Mouse (Mus musculus) C2C12 (cell line): ENCODE results near the gene Rap1gap2.

Source experiments
- CEBPB ChIP-seq: IDR thresholded peaks from one replicate; pipeline ENCODE4 v1.6.1; 2011; ENCODE audit warnings: low read depth, mild to moderate bottlenecking, control low read depth, moderate library complexity
- CTCF ChIP-seq: IDR thresholded peaks from one replicate; pipeline ENCODE4 v1.5.1; 2011; ENCODE audit not compliant: control insufficient read depth, insufficient read depth, insufficient read length
- FOSL1 ChIP-seq: IDR thresholded peaks from one replicate; pipeline ENCODE4 v1.8.0; 2011; ENCODE audit warnings: mild to moderate bottlenecking, low read length; ENCODE audit not compliant: poor library complexity, insufficient read depth, severe bottlenecking
- MAX ChIP-seq: IDR thresholded peaks from one replicate; pipeline ENCODE4 v1.6.1; 2011; ENCODE audit warnings: mild to moderate bottlenecking, control low read depth
- MYOD1 ChIP-seq: IDR thresholded peaks from one replicate; pipeline ENCODE4 v1.6.1; 2011; ENCODE audit warnings: low read depth; ENCODE audit not compliant: control insufficient read depth, insufficient read length
- MYOG ChIP-seq: IDR thresholded peaks from one replicate; pipeline ENCODE4 v1.6.1; 2011; ENCODE audit not compliant: control insufficient read depth, insufficient read length; ENCODE audit errors: extremely low read depth
- USF1 ChIP-seq: IDR thresholded peaks from one replicate; pipeline ENCODE4 v1.6.1; 2011; ENCODE audit warnings: low read depth, mild to moderate bottlenecking, control low read depth, moderate library complexity

GRCm38 (mm10) chr11:74516112-74516511 lies 94.6 kb downstream of the Rap1gap2 start:
- TF ChIP-seq MAX = no peak
- no peak for TF ChIP-seq CTCF
- no peak for TF ChIP-seq USF1
- no peak for TF ChIP-seq CEBPB
- no peak for TF ChIP-seq MYOD1
- no peak for TF ChIP-seq MYOG
- no peak for TF ChIP-seq FOSL1
